Mouse (Mus musculus): Measurements from ENCODE around the gene Rabac1. TPM values are rescaled to one million over a fixed set of nuclear protein-coding genes. Genes with fewer than 3 reads are reported as not detected.
A peak's percentile ranks its signal among the peaks of the same experiment; 100 is the strongest.

Gene Rabac1
- polyA plus RNA-seq, 1 experiment from 2014 or later = 220 TPM

GRCm38 (mm10) chr7:24970341-24970740 lies 2.2 kb downstream of the Rabac1 start:
- WGBS = 96% methylated on average over 3 of the region's 3 CpGs
- no peak overlapping the region for H3K4me2 ChIP-seq (ENCODE audit: low read length)
- no peaks in the 10 kb centered on the region for H3K27me3 ChIP-seq (replicated peaks; ENCODE audit: control insufficient read depth, insufficient read depth, low read length)
- no peaks in the 10 kb centered on the region for H3K9me3 ChIP-seq (ENCODE audit: control insufficient read depth, low read length)
- H3K9ac ChIP-seq (replicated peaks; ENCODE audit: low read depth, low read length) = no peak overlapping the region
- 0 out of 2 replicates have a peak, but pooled peaks cover 2% of the 10 kb centered on the region for H3K36me3 ChIP-seq (ENCODE audit: control insufficient read depth, insufficient read depth)
- no peak overlapping the region for H3K27ac ChIP-seq (ENCODE audit: low read length)
- peaks cover 16% of the 10 kb centered on the region for H3K4me1 ChIP-seq (replicated peaks; ENCODE audit: control insufficient read depth, insufficient read depth, low read length)
- no peak overlapping the region for H3K4me3 ChIP-seq (replicated peaks; ENCODE audit: low read length)
- no peak for ATAC-seq

GRCm38 (mm10) chr7:24969805-24970204 lies 2.7 kb downstream of the Rabac1 start:
- Histone ChIP-seq H3K9ac (replicated peaks; ENCODE audit: low read depth, low read length) (no peak overlapping the region), H3K4me2 (ENCODE audit: low read length) (no peak overlapping the region), H3K36me3 (ENCODE audit: control insufficient read depth, insufficient read depth) (0 out of 2 replicates have a peak, but pooled peaks cover 2% of the 10 kb centered on the region), H3K27ac (ENCODE audit: low read length) (no peak overlapping the region), H3K9me3 (ENCODE audit: control insufficient read depth, low read length) (no peaks in the 10 kb centered on the region), H3K27me3 (replicated peaks; ENCODE audit: control insufficient read depth, insufficient read depth, low read length) (no peaks in the 10 kb centered on the region), H3K4me3 (replicated peaks; ENCODE audit: low read length) (no peak overlapping the region), H3K4me1 (replicated peaks; ENCODE audit: control insufficient read depth, insufficient read depth, low read length) (peaks cover 16% of the 10 kb centered on the region)
- no peak for ATAC-seq
- WGBS = 63% methylated on average over 12 of the region's 12 CpGs

GRCm38 (mm10) chr7:24968463-24968862 lies 4.1 kb downstream of the Rabac1 start:
- H3K9me3 ChIP-seq (ENCODE audit: control insufficient read depth, low read length) = no peaks in the 10 kb centered on the region
- 64% methylated on average over 6 of the region's 6 CpGs for WGBS
- no peak for ATAC-seq

GRCm38 (mm10) chr7:24967966-24968365 lies 4.6 kb downstream of the Rabac1 start:
- Histone ChIP-seq H3K27me3 (replicated peaks; ENCODE audit: control insufficient read depth, insufficient read depth, low read length) (no peaks in the 10 kb centered on the region), H3K9ac (replicated peaks; ENCODE audit: low read depth, low read length) (no peak overlapping the region), H3K27ac (ENCODE audit: low read length) (no peak overlapping the region), H3K9me3 (ENCODE audit: control insufficient read depth, low read length) (no peaks in the 10 kb centered on the region), H3K4me1 (replicated peaks; ENCODE audit: control insufficient read depth, insufficient read depth, low read length) (peaks cover 16% of the 10 kb centered on the region), H3K4me3 (replicated peaks; ENCODE audit: low read length) (no peak overlapping the region), H3K4me2 (ENCODE audit: low read length) (no peak overlapping the region), H3K36me3 (ENCODE audit: control insufficient read depth, insufficient read depth) (0 out of 2 replicates have a peak, but pooled peaks cover 2% of the 10 kb centered on the region)
- 85% methylated on average over 8 of the region's 8 CpGs for WGBS
- no peak for ATAC-seq

More at GRCm38 (mm10) chr7:24968463-24968862, 4.1 kb downstream of the Rabac1 start:
- Histone ChIP-seq H3K4me3 (replicated peaks; ENCODE audit: low read length) (no peak overlapping the region), H3K27me3 (replicated peaks; ENCODE audit: control insufficient read depth, insufficient read depth, low read length) (no peaks in the 10 kb centered on the region), H3K9ac (replicated peaks; ENCODE audit: low read depth, low read length) (no peak overlapping the region), H3K4me1 (replicated peaks; ENCODE audit: control insufficient read depth, insufficient read depth, low read length) (peaks cover 16% of the 10 kb centered on the region), H3K36me3 (ENCODE audit: control insufficient read depth, insufficient read depth) (0 out of 2 replicates have a peak, but pooled peaks cover 2% of the 10 kb centered on the region), H3K4me2 (ENCODE audit: low read length) (no peak overlapping the region), H3K27ac (ENCODE audit: low read length) (no peak overlapping the region)

- H3K9ac ChIP-seq (replicated peaks; ENCODE audit: low read depth, low read length) = no peak overlapping the region
- 0 out of 2 replicates have a peak, but pooled peaks have one; percentile 29 for ATAC-seq
- no peak overlapping the region for H3K4me3 ChIP-seq (replicated peaks; ENCODE audit: low read length)
- no peak overlapping the region for H3K4me2 ChIP-seq (ENCODE audit: low read length)
- no peak overlapping the region for H3K27ac ChIP-seq (ENCODE audit: low read length)
- WGBS = 14% methylated on average over 4 of the region's 5 CpGs
- H3K4me1 ChIP-seq (replicated peaks; ENCODE audit: control insufficient read depth, insufficient read depth, low read length) = peaks cover 5% of the 10 kb centered on the region; the same call in 1 of the 2 replicates
- 0 out of 2 replicates have a peak, but pooled peaks cover 2% of the 10 kb centered on the region for H3K36me3 ChIP-seq (ENCODE audit: control insufficient read depth, insufficient read depth)
- no peaks in the 10 kb centered on the region for H3K27me3 ChIP-seq (replicated peaks; ENCODE audit: control insufficient read depth, insufficient read depth, low read length)
- H3K9me3 ChIP-seq (ENCODE audit: control insufficient read depth, low read length) = no peaks in the 10 kb centered on the region
Observed at GRCm38 (mm10) chr7:24964897-24965535, 7.5 kb downstream of the Rabac1 start.

- H3K4me1 ChIP-seq (replicated peaks; ENCODE audit: control insufficient read depth, insufficient read depth, low read length) = no peaks in the 10 kb centered on the region
- no peak overlapping the region for H3K9ac ChIP-seq (replicated peaks; ENCODE audit: low read depth, low read length)
- WGBS = 61% methylated on average over 2 of the region's 2 CpGs
- H3K4me3 ChIP-seq (replicated peaks; ENCODE audit: low read length) = no peak overlapping the region
- ATAC-seq = no peak
- no peaks in the 10 kb centered on the region for H3K27me3 ChIP-seq (replicated peaks; ENCODE audit: control insufficient read depth, insufficient read depth, low read length)
- H3K4me2 ChIP-seq (ENCODE audit: low read length) = no peak overlapping the region
- H3K27ac ChIP-seq (ENCODE audit: low read length) = no peak overlapping the region
- no peaks in the 10 kb centered on the region for H3K36me3 ChIP-seq (ENCODE audit: control insufficient read depth, insufficient read depth)
- no peaks in the 10 kb centered on the region for H3K9me3 ChIP-seq (ENCODE audit: control insufficient read depth, low read length)
Observed at GRCm38 (mm10) chr7:24964288-24964687, 8.3 kb downstream of the Rabac1 start.

GRCm38 (mm10) chr7:24955226-24955625 lies 17.3 kb downstream of the Rabac1 start:
- Histone ChIP-seq H3K9ac (replicated peaks; ENCODE audit: low read depth, low read length) (peak overlapping the region; percentile 44; the same call in 1 of the 2 replicates), H3K27me3 (replicated peaks; ENCODE audit: control insufficient read depth, insufficient read depth, low read length) (peaks cover 45% of the 10 kb centered on the region), H3K4me2 (ENCODE audit: low read length) (peak overlapping the region; percentile 58), H3K36me3 (ENCODE audit: control insufficient read depth, insufficient read depth) (no peaks in the 10 kb centered on the region), H3K4me3 (replicated peaks; ENCODE audit: low read length) (peak overlapping the region; percentile 39; the same call in 1 of the 2 replicates), H3K27ac (ENCODE audit: low read length) (no peak overlapping the region), H3K4me1 (replicated peaks; ENCODE audit: control insufficient read depth, insufficient read depth, low read length) (peaks cover 13% of the 10 kb centered on the region), H3K9me3 (ENCODE audit: control insufficient read depth, low read length) (no peaks in the 10 kb centered on the region)
- no peak for ATAC-seq
- 7% methylated on average over 23 of the region's 33 CpGs for WGBS

GRCm38 (mm10) chr7:24954450-24954849 lies 18.1 kb downstream of the Rabac1 start:
- no peak; the same call in 1 of the 2 replicates for ATAC-seq
- Histone ChIP-seq H3K9ac (replicated peaks; ENCODE audit: low read depth, low read length) (peak overlapping the region; percentile 33), H3K9me3 (ENCODE audit: control insufficient read depth, low read length) (no peaks in the 10 kb centered on the region), H3K4me1 (replicated peaks; ENCODE audit: control insufficient read depth, insufficient read depth, low read length) (peaks cover 16% of the 10 kb centered on the region), H3K4me2 (ENCODE audit: low read length) (peak overlapping the region; percentile 58), H3K4me3 (replicated peaks; ENCODE audit: low read length) (peak overlapping the region; percentile 39), H3K27ac (ENCODE audit: low read length) (no peak overlapping the region), H3K27me3 (replicated peaks; ENCODE audit: control insufficient read depth, insufficient read depth, low read length) (peaks cover 52% of the 10 kb centered on the region), H3K36me3 (ENCODE audit: control insufficient read depth, insufficient read depth) (no peaks in the 10 kb centered on the region)
- 3% methylated on average over 19 of the region's 30 CpGs for WGBS

- H3K27me3 ChIP-seq (replicated peaks; ENCODE audit: control insufficient read depth, insufficient read depth, low read length) = peaks cover 57% of the 10 kb centered on the region
- no peaks in the 10 kb centered on the region for H3K36me3 ChIP-seq (ENCODE audit: control insufficient read depth, insufficient read depth)
- ATAC-seq = no peak
- peak overlapping the region; percentile 39 for H3K4me3 ChIP-seq (replicated peaks; ENCODE audit: low read length)
- WGBS = under 1% methylated on average over 16 of the region's 24 CpGs
- H3K4me1 ChIP-seq (replicated peaks; ENCODE audit: control insufficient read depth, insufficient read depth, low read length) = peaks cover 19% of the 10 kb centered on the region
- peak overlapping the region; percentile 58 for H3K4me2 ChIP-seq (ENCODE audit: low read length)
- no peaks in the 10 kb centered on the region for H3K9me3 ChIP-seq (ENCODE audit: control insufficient read depth, low read length)
- H3K27ac ChIP-seq (ENCODE audit: low read length) = no peak overlapping the region
- peak overlapping the region; percentile 33 for H3K9ac ChIP-seq (replicated peaks; ENCODE audit: low read depth, low read length)
Observed at GRCm38 (mm10) chr7:24953966-24954365, 18.6 kb downstream of the Rabac1 start.
